Mouse (Mus musculus): ENCODE measurements at regions not wholly inside any gene's neighbourhood (a gene's known extent, or its start where the extent isn't known, plus 50 kb on each side); places are given as distances from the start of the nearest gene placed in this dataset.

- 93% methylated on average over 3 of the region's 3 CpGs for WGBS
- H3K4me3 ChIP-seq (ENCODE audit: low read depth, low read length), result no peak overlapping the region
- no peak overlapping the region for H3K27ac ChIP-seq (ENCODE audit: low read depth, low read length)
- ATAC-seq (no peak), DNase-seq (ENCODE audit: low spot score) (no peak)
- H3K4me1 ChIP-seq (ENCODE audit: control insufficient read depth, insufficient read depth, low read length), result no peaks in the 10 kb centered on the region
- no peaks in the 10 kb centered on the region for H3K36me3 ChIP-seq (ENCODE audit: control insufficient read depth, insufficient read depth, low read length)
- H3K4me2 ChIP-seq (ENCODE audit: low read length), result no peak overlapping the region
- H3K9ac ChIP-seq (ENCODE audit: low read length), result no peak overlapping the region
- H3K9me3 ChIP-seq (replicated peaks; ENCODE audit: control insufficient read depth, low read length), result no peaks in the 10 kb centered on the region
- no peaks in the 10 kb centered on the region for H3K27me3 ChIP-seq (replicated peaks; ENCODE audit: control insufficient read depth, insufficient read depth, low read length)
Measured at GRCm38 (mm10) chr15:6129697-6130096, 169.9 kb upstream of the Dab2 start.

DNA sequence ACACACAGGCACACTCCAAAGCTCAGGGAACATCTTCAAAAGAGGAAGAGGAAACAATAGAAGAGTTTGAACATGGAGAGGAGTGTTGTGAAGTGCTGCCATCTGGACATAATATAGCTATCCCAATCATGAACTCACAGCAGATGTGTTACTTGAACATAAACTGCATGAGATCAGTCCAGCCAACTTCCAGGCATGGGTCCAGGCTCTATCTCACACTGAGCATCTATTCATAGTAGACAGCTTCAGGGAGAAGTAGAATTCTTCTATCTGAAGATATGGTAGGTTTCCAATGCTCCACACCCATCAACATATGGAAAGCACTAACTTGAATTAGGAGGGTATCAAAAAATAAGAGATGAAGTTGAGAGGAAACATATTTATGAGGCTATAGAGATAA is 167.4 kb upstream of the Dab2 start:
- DNase-seq (ENCODE audit: low spot score) (no peak), ATAC-seq (no peak)
- Histone ChIP-seq H3K27me3 (replicated peaks; ENCODE audit: control insufficient read depth, insufficient read depth, low read length) (no peaks in the 10 kb centered on the region), H3K9ac (ENCODE audit: low read length) (no peak overlapping the region), H3K4me2 (ENCODE audit: low read length) (no peak overlapping the region), H3K36me3 (ENCODE audit: control insufficient read depth, insufficient read depth, low read length) (no peaks in the 10 kb centered on the region), H3K4me1 (ENCODE audit: control insufficient read depth, insufficient read depth, low read length) (no peaks in the 10 kb centered on the region), H3K27ac (ENCODE audit: low read depth, low read length) (no peak overlapping the region), H3K4me3 (ENCODE audit: low read depth, low read length) (no peak overlapping the region), H3K9me3 (replicated peaks; ENCODE audit: control insufficient read depth, low read length) (0 out of 2 replicates have a peak, but pooled peaks cover 4% of the 10 kb centered on the region)

DNA sequence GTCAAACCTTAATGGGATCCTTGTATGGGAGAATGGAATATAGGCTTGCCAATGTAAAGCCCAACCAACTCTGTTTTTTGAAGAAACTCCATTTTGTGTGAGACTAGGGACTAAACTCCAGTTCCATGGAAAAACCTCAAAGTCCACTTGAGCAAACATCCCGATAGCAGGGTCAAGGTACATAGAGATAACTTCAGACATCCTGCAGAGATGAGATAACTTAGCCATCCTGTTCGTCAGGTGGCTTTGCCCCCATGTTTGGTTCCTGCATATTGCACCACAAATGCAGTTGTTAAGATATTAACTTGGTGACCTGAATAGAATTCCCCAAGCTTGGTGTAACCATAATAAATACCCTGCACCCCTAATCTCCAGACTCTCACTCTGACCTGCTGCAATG is 154.5 kb upstream of the Dab2 start:
- Histone ChIP-seq H3K4me2 (ENCODE audit: low read length) (no peak overlapping the region), H3K27me3 (replicated peaks; ENCODE audit: control insufficient read depth, insufficient read depth, low read length) (no peaks in the 10 kb centered on the region), H3K4me1 (ENCODE audit: control insufficient read depth, insufficient read depth, low read length) (no peaks in the 10 kb centered on the region), H3K36me3 (ENCODE audit: control insufficient read depth, insufficient read depth, low read length) (no peaks in the 10 kb centered on the region), H3K4me3 (ENCODE audit: low read depth, low read length) (no peak overlapping the region), H3K9me3 (replicated peaks; ENCODE audit: control insufficient read depth, low read length) (no peaks in the 10 kb centered on the region), H3K27ac (ENCODE audit: low read depth, low read length) (no peak overlapping the region), H3K9ac (ENCODE audit: low read length) (no peak overlapping the region)
- DNase-seq (ENCODE audit: low spot score), result no peak
- ATAC-seq, result no peak
- WGBS, result 89% methylated on average over 2 of the region's 2 CpGs

DNA sequence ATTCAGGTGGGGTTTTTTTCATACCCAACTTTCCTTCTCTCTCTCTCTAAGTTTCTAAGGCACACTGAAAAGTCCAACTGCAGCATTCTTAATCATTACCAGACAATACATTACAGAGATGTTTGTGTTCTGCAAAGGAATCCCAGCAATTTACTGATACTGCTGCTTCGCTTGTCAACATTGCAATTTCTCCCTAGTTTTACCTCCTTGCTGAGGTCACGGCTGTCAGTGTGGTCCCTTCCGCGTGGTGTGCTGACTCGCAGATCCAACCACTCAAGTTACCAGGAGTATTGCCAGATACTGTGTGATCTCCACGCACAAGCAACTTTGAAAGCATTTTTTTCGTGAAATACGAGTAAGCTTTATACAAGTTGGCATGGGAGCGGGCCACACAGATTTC is 144.9 kb upstream of the Dab2 start:
- DNase-seq (ENCODE audit: low spot score) (no peak), ATAC-seq (no peak)
- Histone ChIP-seq H3K36me3 (ENCODE audit: control insufficient read depth, insufficient read depth, low read length) (no peaks in the 10 kb centered on the region), H3K4me1 (ENCODE audit: control insufficient read depth, insufficient read depth, low read length) (no peaks in the 10 kb centered on the region), H3K9ac (ENCODE audit: low read length) (no peak overlapping the region), H3K27ac (ENCODE audit: low read depth, low read length) (no peak overlapping the region), H3K27me3 (replicated peaks; ENCODE audit: control insufficient read depth, insufficient read depth, low read length) (no peaks in the 10 kb centered on the region), H3K4me3 (ENCODE audit: low read depth, low read length) (no peak overlapping the region), H3K9me3 (replicated peaks; ENCODE audit: control insufficient read depth, low read length) (no peaks in the 10 kb centered on the region), H3K4me2 (ENCODE audit: low read length) (no peak overlapping the region)
- 82% methylated on average over 9 of the region's 9 CpGs for WGBS

- ATAC-seq (no peak), DNase-seq (ENCODE audit: low spot score) (no peak)
- no peak overlapping the region for H3K27ac ChIP-seq (ENCODE audit: low read depth, low read length)
- no peaks in the 10 kb centered on the region for H3K4me1 ChIP-seq (ENCODE audit: control insufficient read depth, insufficient read depth, low read length)
- no peak overlapping the region for H3K9ac ChIP-seq (ENCODE audit: low read length)
- H3K36me3 ChIP-seq (ENCODE audit: control insufficient read depth, insufficient read depth, low read length), result no peaks in the 10 kb centered on the region
- H3K4me3 ChIP-seq (ENCODE audit: low read depth, low read length), result no peak overlapping the region
- H3K9me3 ChIP-seq (replicated peaks; ENCODE audit: control insufficient read depth, low read length), result no peaks in the 10 kb centered on the region
- 88% methylated on average over 1 of the region's 1 CpGs for WGBS
- no peaks in the 10 kb centered on the region for H3K27me3 ChIP-seq (replicated peaks; ENCODE audit: control insufficient read depth, insufficient read depth, low read length)
- H3K4me2 ChIP-seq (ENCODE audit: low read length), result no peak overlapping the region
Measured at GRCm38 (mm10) chr15:6180261-6180660, 119.3 kb upstream of the Dab2 start.

DNA sequence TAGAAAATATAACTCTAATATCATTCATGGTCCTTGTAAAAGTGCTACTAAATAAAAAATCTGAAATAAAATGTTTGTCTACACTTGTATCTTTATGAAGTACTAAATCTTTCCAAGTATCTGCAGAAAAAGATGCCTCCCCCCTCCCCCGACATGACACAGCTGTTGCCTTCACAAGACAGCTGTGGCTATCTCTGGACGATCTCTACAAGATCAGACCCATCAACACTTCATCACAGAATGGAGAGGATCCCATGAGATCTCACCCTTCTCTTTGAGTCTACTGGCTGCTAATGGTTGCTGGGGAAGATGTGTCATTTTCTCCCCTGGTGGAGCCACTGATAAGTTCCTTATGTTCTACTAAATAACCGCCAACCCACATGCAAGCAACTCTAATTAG is 116.0 kb upstream of the Dab2 start:
- Histone ChIP-seq H3K4me2 (ENCODE audit: low read length) (no peak overlapping the region), H3K36me3 (ENCODE audit: control insufficient read depth, insufficient read depth, low read length) (no peaks in the 10 kb centered on the region), H3K9me3 (replicated peaks; ENCODE audit: control insufficient read depth, low read length) (no peaks in the 10 kb centered on the region), H3K4me1 (ENCODE audit: control insufficient read depth, insufficient read depth, low read length) (no peaks in the 10 kb centered on the region), H3K27me3 (replicated peaks; ENCODE audit: control insufficient read depth, insufficient read depth, low read length) (no peaks in the 10 kb centered on the region), H3K4me3 (ENCODE audit: low read depth, low read length) (no peak overlapping the region), H3K27ac (ENCODE audit: low read depth, low read length) (no peak overlapping the region), H3K9ac (ENCODE audit: low read length) (no peak overlapping the region)
- 90% methylated on average over 3 of the region's 3 CpGs for WGBS
- DNase-seq (ENCODE audit: low spot score) (no peak), ATAC-seq (no peak)

DNA sequence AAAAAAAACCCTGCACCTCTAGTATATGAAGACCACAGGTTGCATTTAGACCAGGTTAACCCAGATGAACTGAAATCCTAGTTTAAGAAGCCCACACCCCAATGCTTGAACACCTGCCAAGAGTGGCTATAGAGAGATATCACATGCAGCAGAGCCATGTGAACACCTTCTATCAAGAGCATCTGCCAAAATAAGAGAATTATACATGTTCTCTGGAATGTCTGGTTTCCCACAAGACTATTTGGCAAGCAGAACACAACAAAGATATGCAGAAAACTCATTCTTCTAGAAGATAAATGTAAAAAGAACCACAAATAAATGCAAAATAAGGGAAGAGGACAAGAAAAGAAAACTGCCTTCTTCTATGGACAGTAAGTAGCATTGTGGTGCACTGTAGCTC is 107.7 kb upstream of the Dab2 start:
- H3K27ac ChIP-seq (ENCODE audit: low read depth, low read length), result no peak overlapping the region
- DNase-seq (ENCODE audit: low spot score), result no peak
- no peak overlapping the region for H3K4me2 ChIP-seq (ENCODE audit: low read length)
- no peaks in the 10 kb centered on the region for H3K27me3 ChIP-seq (replicated peaks; ENCODE audit: control insufficient read depth, insufficient read depth, low read length)
- H3K9me3 ChIP-seq (replicated peaks; ENCODE audit: control insufficient read depth, low read length), result no peaks in the 10 kb centered on the region
- no peak overlapping the region for H3K9ac ChIP-seq (ENCODE audit: low read length)
- ATAC-seq, result no peak
- no peaks in the 10 kb centered on the region for H3K36me3 ChIP-seq (ENCODE audit: control insufficient read depth, insufficient read depth, low read length)
- H3K4me3 ChIP-seq (ENCODE audit: low read depth, low read length), result no peak overlapping the region
- H3K4me1 ChIP-seq (ENCODE audit: control insufficient read depth, insufficient read depth, low read length), result no peaks in the 10 kb centered on the region

DNA sequence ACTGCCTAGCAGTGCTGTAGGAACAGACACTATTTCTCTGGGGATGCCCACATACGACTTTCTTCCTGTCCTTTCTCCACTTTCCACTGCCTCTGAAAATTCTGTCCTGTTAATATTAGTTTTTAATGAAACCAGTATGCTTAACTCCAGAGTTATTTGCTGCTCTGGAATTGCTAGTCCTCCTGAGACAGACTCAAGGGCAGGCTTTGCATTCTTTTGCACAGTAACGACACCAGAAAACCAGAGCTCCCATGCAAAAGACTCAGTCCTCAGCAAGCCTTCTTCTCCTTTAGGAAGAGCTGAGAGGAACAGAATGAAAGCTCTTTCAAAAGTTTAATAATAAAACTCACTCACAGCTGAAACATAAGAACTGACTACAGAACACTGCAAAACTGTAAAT is 92.3 kb upstream of the Dab2 start:
- Histone ChIP-seq H3K27me3 (replicated peaks; ENCODE audit: control insufficient read depth, insufficient read depth, low read length) (no peaks in the 10 kb centered on the region), H3K4me2 (ENCODE audit: low read length) (no peak overlapping the region), H3K9me3 (replicated peaks; ENCODE audit: control insufficient read depth, low read length) (no peaks in the 10 kb centered on the region), H3K27ac (ENCODE audit: low read depth, low read length) (no peak overlapping the region), H3K4me1 (ENCODE audit: control insufficient read depth, insufficient read depth, low read length) (no peaks in the 10 kb centered on the region), H3K9ac (ENCODE audit: low read length) (no peak overlapping the region), H3K4me3 (ENCODE audit: low read depth, low read length) (no peak overlapping the region), H3K36me3 (ENCODE audit: control insufficient read depth, insufficient read depth, low read length) (no peaks in the 10 kb centered on the region)
- 80% methylated on average over 2 of the region's 2 CpGs for WGBS
- no peak for DNase-seq (ENCODE audit: low spot score)
- no peak for ATAC-seq

DNA sequence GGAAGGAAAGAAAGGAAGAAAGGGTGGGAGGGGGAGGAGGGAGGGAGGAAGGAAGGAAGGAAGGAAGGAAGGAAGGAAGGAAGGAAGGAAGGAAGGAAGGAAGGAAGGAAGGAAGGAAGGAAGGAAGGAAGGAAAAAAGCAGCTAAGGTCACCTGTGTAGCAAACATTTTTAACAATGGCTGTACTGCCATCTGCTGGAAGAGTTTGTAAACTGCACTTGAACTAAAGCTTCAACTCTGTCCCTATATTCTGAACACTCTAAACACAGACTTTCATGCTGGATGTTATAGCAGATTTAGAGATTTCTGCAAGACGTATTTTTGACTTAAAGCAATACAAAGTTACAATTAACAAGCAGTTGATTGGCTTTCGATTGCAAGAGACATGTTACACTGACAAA is 90.3 kb upstream of the Dab2 start:
- Histone ChIP-seq H3K27ac (ENCODE audit: low read depth, low read length) (no peak overlapping the region), H3K4me1 (ENCODE audit: control insufficient read depth, insufficient read depth, low read length) (no peaks in the 10 kb centered on the region), H3K4me2 (ENCODE audit: low read length) (no peak overlapping the region), H3K4me3 (ENCODE audit: low read depth, low read length) (no peak overlapping the region), H3K9me3 (replicated peaks; ENCODE audit: control insufficient read depth, low read length) (no peaks in the 10 kb centered on the region), H3K9ac (ENCODE audit: low read length) (no peak overlapping the region), H3K36me3 (ENCODE audit: control insufficient read depth, insufficient read depth, low read length) (no peaks in the 10 kb centered on the region), H3K27me3 (replicated peaks; ENCODE audit: control insufficient read depth, insufficient read depth, low read length) (no peaks in the 10 kb centered on the region)
- DNase-seq (ENCODE audit: low spot score) (peak; percentile 70), ATAC-seq (peak; percentile 79; the same call in 1 of the 2 replicates)
- 9% methylated on average over 2 of the region's 2 CpGs for WGBS

GRCm38 (mm10) chr15:6218087-6218486 is 81.5 kb upstream of the Dab2 start:
- no peak overlapping the region for H3K4me3 ChIP-seq (ENCODE audit: low read depth, low read length)
- H3K9ac ChIP-seq (ENCODE audit: low read length), result no peak overlapping the region
- H3K4me1 ChIP-seq (ENCODE audit: control insufficient read depth, insufficient read depth, low read length), result no peaks in the 10 kb centered on the region
- ATAC-seq, result no peak
- DNase-seq (ENCODE audit: low spot score), result no peak
- H3K36me3 ChIP-seq (ENCODE audit: control insufficient read depth, insufficient read depth, low read length), result no peaks in the 10 kb centered on the region
- H3K9me3 ChIP-seq (replicated peaks; ENCODE audit: control insufficient read depth, low read length), result no peaks in the 10 kb centered on the region
- H3K27ac ChIP-seq (ENCODE audit: low read depth, low read length), result no peak overlapping the region
- H3K27me3 ChIP-seq (replicated peaks; ENCODE audit: control insufficient read depth, insufficient read depth, low read length), result no peaks in the 10 kb centered on the region
- WGBS, result 70% methylated on average over 3 of the region's 3 CpGs
- H3K4me2 ChIP-seq (ENCODE audit: low read length), result no peak overlapping the region

All from forebrain, embryonic 14.5 days (tissue).